Mouse (Mus musculus): ENCODE data around the gene Hnf4a.
"Not testable (repeated sequence)": the region's sequence is repeated elsewhere in the genome, so short reads cannot be mapped to it uniquely, and the experiment has no call there.

Hnf4a gene

DNA sequence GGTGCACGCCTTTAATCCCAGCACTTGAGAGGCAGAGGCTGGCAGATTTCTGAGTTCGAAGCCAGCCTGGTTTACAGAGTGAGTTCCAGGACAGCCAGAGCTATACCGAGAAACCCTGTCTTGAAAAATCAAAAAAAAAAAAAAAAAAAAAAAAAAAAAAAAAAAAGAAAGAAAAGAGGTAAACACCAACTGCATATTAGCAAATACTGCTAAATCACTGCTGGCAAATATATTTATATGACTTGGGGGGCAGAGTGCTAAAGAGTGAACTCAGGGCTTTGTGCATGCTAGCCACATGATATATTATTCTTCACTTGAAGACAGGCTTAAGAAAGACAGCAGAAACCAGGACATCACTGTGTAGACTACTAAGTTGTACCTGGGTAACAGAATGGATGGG, 114.8 kb downstream of the Hnf4a start:
- not testable (repeated sequence) for DNase-seq (ENCODE audit: low read depth)
